Mouse (Mus musculus) MEL (cell line): ENCODE measurements around the gene Gm44579.

Experiments
- CHD1 ChIP-seq: IDR thresholded peaks from 2 replicates; pipeline ENCODE4 v1.6.1; 2012; ENCODE audit warnings: low read depth, mild to moderate bottlenecking, inconsistent platforms, low read length, improper control_type of control experiment
- CTCF ChIP-seq, 3 experiments: IDR thresholded peaks in 2 of 3; conservative IDR thresholded peaks in 1 of 3; 2 replicates each; pipeline ENCODE4 v1.5.1; 2011 to 2012; ENCODE audit warnings: low read length in 3 of 3, low read depth in 2 of 3, mild to moderate bottlenecking in 2 of 3, improper control_type of control experiment in 1 of 3, inconsistent platforms in 1 of 3, mixed read lengths in 1 of 3, moderate library complexity in 1 of 3; ENCODE audit not compliant: control insufficient read depth in 1 of 3, insufficient read depth in 1 of 3, poor library complexity in 1 of 3, severe bottlenecking in 1 of 3
- EP300 ChIP-seq, 2 experiments: IDR thresholded peaks; 2 replicates each; pipeline ENCODE4 v1.6.1; 2011; ENCODE audit warnings: improper control_type of control experiment in 2 of 2, low read length in 2 of 2, low read depth in 1 of 2, mild to moderate bottlenecking in 1 of 2
- ETS1 ChIP-seq: IDR thresholded peaks from 2 replicates; pipeline ENCODE4 v1.6.1; 2012; ENCODE audit warnings: low read depth, mild to moderate bottlenecking, inconsistent platforms, low read length, improper control_type of control experiment, moderate library complexity
- MAFK ChIP-seq: IDR thresholded peaks from 2 replicates; pipeline ENCODE4 v1.6.1; 2011; ENCODE audit warnings: low read depth, mild to moderate bottlenecking, low read length, improper control_type of control experiment, borderline replicate concordance
- MAZ ChIP-seq: IDR thresholded peaks from 2 replicates; pipeline ENCODE4 v1.6.1; 2012; ENCODE audit warnings: low read depth, mild to moderate bottlenecking, inconsistent platforms, low read length, improper control_type of control experiment
- POLR2A ChIP-seq, 2 experiments: IDR thresholded peaks; 2 replicates each; pipeline ENCODE4 v1.6.1; 2011 to 2012; ENCODE audit warnings: low read length in 2 of 2, mild to moderate bottlenecking in 2 of 2, control low read depth in 1 of 2, improper control_type of control experiment in 1 of 2, low read depth in 1 of 2, moderate library complexity in 1 of 2; ENCODE audit not compliant: control insufficient read depth in 1 of 2, insufficient read depth in 1 of 2, poor library complexity in 1 of 2
- TCF12 ChIP-seq: IDR thresholded peaks from 2 replicates; pipeline ENCODE4 v1.6.1; 2014; ENCODE audit warnings: low read depth, mild to moderate bottlenecking, inconsistent platforms, low read length, improper control_type of control experiment, moderate library complexity
- ZNF384 ChIP-seq: IDR thresholded peaks from 2 replicates; pipeline ENCODE4 v1.6.1; 2012; ENCODE audit warnings: low read depth, mild to moderate bottlenecking, inconsistent platforms, low read length, improper control_type of control experiment

GRCm38 (mm10) chr15:98155944-98156343 lies 64.8 kb downstream of the Gm44579 start:
- TF ChIP-seq EP300 (IDR thresholded peaks at IDR 0.05; ENCODE audit: low read depth in 1 of 2, low read length in 2 of 2): no peak
- TF ChIP-seq CTCF (IDR thresholded peaks at IDR 0.05 in 2 of 3, conservative IDR thresholded peaks at IDR 0.05 in 1 of 3; ENCODE audit: control insufficient read depth in 1 of 3, insufficient read depth in 1 of 3, low read depth in 2 of 3, low read length in 3 of 3, poor library complexity in 1 of 3, severe bottlenecking in 1 of 3): no peak
- TF ChIP-seq MAZ: no peak
- TF ChIP-seq ZNF384: no peak
- no peak for TF ChIP-seq ETS1
- no peak for TF ChIP-seq TCF12
- no peak for TF ChIP-seq POLR2A (IDR thresholded peaks at IDR 0.05; ENCODE audit: control insufficient read depth in 1 of 2, insufficient read depth in 1 of 2, low read depth in 1 of 2, low read length in 2 of 2, poor library complexity in 1 of 2)
- no peak for TF ChIP-seq CHD1
- TF ChIP-seq MAFK: no peak
